In the genomic region with DNA sequence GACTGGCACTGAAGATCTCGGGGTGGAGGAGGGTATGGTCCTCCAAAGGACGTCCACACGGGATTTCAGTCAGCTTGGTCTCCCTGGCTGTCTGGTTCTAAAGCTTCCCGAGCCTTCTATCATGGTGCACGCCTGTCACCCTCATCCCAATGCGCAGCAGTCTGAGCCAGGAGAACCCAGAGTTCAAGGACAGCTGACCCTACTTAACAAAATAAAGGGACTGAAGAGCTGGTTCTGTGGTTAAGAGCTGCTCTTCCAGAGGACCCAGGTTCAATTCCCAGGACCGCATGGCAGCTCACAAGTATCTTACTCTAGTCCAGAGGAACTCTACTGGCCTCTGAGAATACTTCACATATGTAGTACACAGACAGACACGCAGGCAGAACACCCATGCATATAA, we compare ENCODE assay signal across 24 mouse cellular contexts. TPM values are rescaled to one million over a fixed set of nuclear protein-coding genes. Genes with fewer than 3 reads are reported as not detected.
"Had no signal": no experiment of that assay in that cellular context is flagged by ENCODE, and none has a peak within 500 bp of the region (broad histone marks: within the 10 kb centered on the region; RNA-seq: fewer than 3 reads in every experiment).

No protein-coding gene starts in this region.

- H3K4me3 ChIP-seq: limb, embryonic 12.5 days; limb, embryonic 15.5 days; megakaryocyte, embryonic 14.5 days; midbrain, embryonic 10.5 days; midbrain, embryonic 13.5 days; myocyte had no signal

- H3K27me3 ChIP-seq: limb, embryonic 12.5 days; limb, embryonic 15.5 days; midbrain, embryonic 13.5 days had no signal

- H3K27ac ChIP-seq: limb, embryonic 12.5 days; limb, embryonic 15.5 days; liver, embryonic 14.5 days; macrophage; midbrain, embryonic 10.5 days; midbrain, embryonic 13.5 days had no signal

- H3K4me2 ChIP-seq: limb, embryonic 12.5 days; limb, embryonic 15.5 days; liver, embryonic 11.5 days; lung, embryonic 14.5 days; midbrain, embryonic 13.5 days had no signal

- H3K9me3 ChIP-seq: limb, embryonic 12.5 days; limb, embryonic 15.5 days; megakaryocyte, embryonic 14.5 days; midbrain, embryonic 10.5 days; midbrain, embryonic 13.5 days had no signal

- ATAC-seq: liver, postnatal 0 days; lung, postnatal 0 days; midbrain, embryonic 13.5 days; midbrain, embryonic 16.5 days had no signal

- DNase-seq: kidney, adult 18-20 months; kidney, adult 9 months; kidney, postnatal 14 days; lung, embryonic 14.5 days; thymus, adult 18-20 months; thymus, postnatal 14 days; thymus, postnatal 4 days had no signal

- H3K9ac ChIP-seq: limb, embryonic 12.5 days; limb, embryonic 15.5 days; liver, embryonic 14.5 days; liver, postnatal 0 days; lung, embryonic 14.5 days; midbrain, embryonic 13.5 days had no signal

RNA-seq across cellular contexts. Expression of a gene that starts 11.8 kb away (rescaled TPM):
- total RNA-seq: monocyte, adult 5-6 weeks had no signal
- polyA plus RNA-seq: limb, embryonic 15.5 days; lung, embryonic 14.5 days; lung, postnatal 0 days; macrophage; myocyte; small intestine, adult 2 months; spleen, adult 2 months; stomach, embryonic 16.5 days had no signal

RNA-seq across cellular contexts. Expression of a gene that starts 13.5 kb away (rescaled TPM):
- polyA plus RNA-seq: macrophage had no signal

RNA-seq across cellular contexts. Expression of a gene that starts 17.1 kb away (rescaled TPM):
- polyA plus RNA-seq: kidney, embryonic 16.5 days; lung, embryonic 14.5 days; macrophage had no signal

RNA-seq across cellular contexts. Expression of a gene that starts 24.4 kb away (rescaled TPM):
- total RNA-seq: monocyte, adult 5-6 weeks had no signal
- polyA plus RNA-seq: liver, postnatal 0 days; macrophage; small intestine, adult 2 months had no signal
